Mouse (Mus musculus) lung, embryonic 16.5 days (tissue): ENCODE data around the gene Troap. TPM values are rescaled to one million over a fixed set of nuclear protein-coding genes. Genes with fewer than 3 reads are reported as not detected.
A peak's percentile ranks its signal among the peaks of the same experiment; 100 is the strongest.

ENCODE experiments used
- ATAC-seq: fragments of 200-750 bp; cut with Nextera tagmentation; 2 replicates; pipeline ENCODE4 v1.8.0; 2017; ENCODE audit warnings: low read depth, mild to moderate bottlenecking, moderate library complexity
- H3K27ac ChIP-seq: fragments of 300-500 bp; sonication (generic); 2 replicates; pipeline ENCODE4 v1.5.1; 2014; ENCODE audit warnings: mild to moderate bottlenecking, control low read depth, low read length
- H3K27me3 ChIP-seq: fragments of 300-500 bp; sonication (generic); 2 replicates; pipeline ENCODE4 v1.6.1; 2014; ENCODE audit warnings: low read depth, low read length, mixed read lengths; ENCODE audit not compliant: control insufficient read depth, insufficient read depth
- H3K36me3 ChIP-seq: fragments of 300-500 bp; sonication (generic); 2 replicates; pipeline ENCODE4 v1.6.1; 2014; ENCODE audit warnings: low read length; ENCODE audit not compliant: control insufficient read depth, insufficient read depth
- H3K4me1 ChIP-seq: fragments of 300-500 bp; sonication (generic); replicated peaks from 2 replicates; pipeline ENCODE4 v1.6.1; 2014; ENCODE audit warnings: low read length, mixed read lengths; ENCODE audit not compliant: control insufficient read depth, insufficient read depth
- H3K4me2 ChIP-seq: fragments of 300-500 bp; sonication (generic); 2 replicates; pipeline ENCODE4 v1.6.1; 2014; ENCODE audit warnings: low read depth, low read length, control low read depth
- H3K4me3 ChIP-seq: fragments of 300-500 bp; sonication (generic); 2 replicates; pipeline ENCODE4 v1.5.1; 2014; ENCODE audit warnings: mild to moderate bottlenecking, low read length, control low read depth
- H3K9ac ChIP-seq: fragments of 300-500 bp; sonication (generic); 2 replicates; pipeline ENCODE4 v1.6.1; 2014; ENCODE audit warnings: low read length, control low read depth
- H3K9me3 ChIP-seq: fragments of 300-500 bp; sonication (generic); 2 replicates; pipeline ENCODE4 v1.6.1; 2016; ENCODE audit warnings: low read length; ENCODE audit not compliant: control insufficient read depth
- WGBS: fragments of 180-500 bp; shearing (Covaris S2); extraction: QIAGEN DNeasy Blood & Tissue Kit; methylation state at CpG from one replicate; pipeline ENCODE4 v1.1.7; 2014; 5-methylcytosine and 5-hydroxymethylcytosine counted together
- polyA plus RNA-seq: library from polyadenylated mRNA; unstranded; fragments of >200 nt; fragmentation: Nextera tagmentation; extraction: Ambion mirVana; gene quantifications from 2 replicates; pipeline ENCODE4 v1.2.1, GENCODE M21; 2015

Troap gene
- polyA plus RNA-seq, 1 experiment from 2014 or later, result 39.5 TPM

- Histone ChIP-seq H3K4me1 (peaks cover 26% of the 10 kb centered on the region), H3K27ac (no peak overlapping the region), H3K9me3 (no peaks in the 10 kb centered on the region), H3K9ac (no peak overlapping the region), H3K36me3 (no peaks in the 10 kb centered on the region), H3K4me3 (no peak overlapping the region), H3K4me2 (no peak overlapping the region), H3K27me3 (peaks cover 45% of the 10 kb centered on the region)
- 44% methylated on average over 3 of the region's 3 CpGs for WGBS
- ATAC-seq, result no peak
Measured at GRCm38 (mm10) chr15:99099984-99100383, 25.6 kb downstream of the Troap start.

DNA sequence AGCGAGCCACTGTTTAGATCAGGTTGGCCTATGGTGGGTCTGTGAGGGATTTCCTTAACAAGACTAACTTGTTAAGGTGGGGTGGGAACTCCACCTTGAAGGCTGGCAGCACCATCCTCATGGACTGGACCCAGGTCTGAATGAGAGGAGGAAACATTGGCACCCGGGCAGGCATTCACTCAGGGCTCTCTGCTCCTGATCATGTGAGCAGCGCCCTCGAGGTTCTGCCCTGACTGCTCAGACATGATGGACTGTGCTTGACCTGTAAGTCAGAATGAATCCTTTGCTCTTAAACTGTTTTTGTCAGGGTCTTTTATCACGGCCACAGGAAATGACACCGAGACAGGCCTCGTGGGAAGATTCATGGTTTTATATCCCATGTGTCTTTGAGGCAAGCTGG, 30.9 kb downstream of the Troap start:
- Histone ChIP-seq H3K27ac (no peak overlapping the region), H3K4me2 (no peak overlapping the region), H3K4me3 (no peak overlapping the region), H3K9ac (no peak overlapping the region), H3K27me3 (no peaks in the 10 kb centered on the region), H3K9me3 (no peaks in the 10 kb centered on the region), H3K36me3 (no peaks in the 10 kb centered on the region), H3K4me1 (no peaks in the 10 kb centered on the region)
- WGBS, result 45% methylated on average over 7 of the region's 7 CpGs
- no peak for ATAC-seq

DNA sequence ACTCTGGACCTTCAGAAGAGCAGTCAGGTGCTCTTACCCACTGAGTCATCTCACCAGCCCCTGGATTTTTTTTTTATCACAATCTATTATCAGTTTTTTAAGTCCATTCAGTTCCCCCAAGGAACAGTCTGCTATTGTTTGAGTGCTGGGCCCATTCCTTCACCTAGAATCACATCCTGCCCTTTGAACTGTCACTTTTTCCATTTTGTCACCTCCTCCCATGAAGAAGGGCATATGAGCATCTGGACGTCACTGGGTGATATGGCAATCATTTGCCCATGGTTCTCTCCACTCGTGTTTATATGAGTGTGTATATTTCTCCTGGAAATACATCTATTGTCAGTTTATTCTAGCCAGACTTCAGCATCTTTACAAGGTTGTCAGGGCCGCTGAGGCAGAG, 33.5 kb downstream of the Troap start:
- ATAC-seq, result no peak
- WGBS, result 66% methylated on average over 3 of the region's 3 CpGs

GRCm38 (mm10) chr15:99111139-99111538, 36.8 kb downstream of the Troap start:
- 79% methylated on average over 3 of the region's 3 CpGs for WGBS
- no peak overlapping the region for H3K9ac ChIP-seq
- 0 out of 2 replicates have a peak, but pooled peaks cover 3% of the 10 kb centered on the region for H3K4me1 ChIP-seq

More for the DNA sequence above, 33.5 kb downstream of the Troap start:
- H3K27ac ChIP-seq, result no peak overlapping the region
- no peaks in the 10 kb centered on the region for H3K36me3 ChIP-seq
- no peaks in the 10 kb centered on the region for H3K4me1 ChIP-seq
- no peak overlapping the region for H3K4me2 ChIP-seq
- no peak overlapping the region for H3K9ac ChIP-seq
- H3K27me3 ChIP-seq, result no peaks in the 10 kb centered on the region
- H3K4me3 ChIP-seq, result no peak overlapping the region
- H3K9me3 ChIP-seq, result no peaks in the 10 kb centered on the region

GRCm38 (mm10) chr15:99111809-99112208, 37.4 kb downstream of the Troap start:
- no peaks in the 10 kb centered on the region for H3K36me3 ChIP-seq
- H3K27me3 ChIP-seq, result no peaks in the 10 kb centered on the region
- no peak overlapping the region for H3K27ac ChIP-seq
- H3K4me3 ChIP-seq, result no peak overlapping the region
- no peak overlapping the region for H3K4me2 ChIP-seq
- WGBS, result 54% methylated on average over 4 of the region's 4 CpGs
- 0 out of 2 replicates have a peak, but pooled peaks cover 3% of the 10 kb centered on the region for H3K4me1 ChIP-seq
- no peak for ATAC-seq
- H3K9me3 ChIP-seq, result no peaks in the 10 kb centered on the region
- H3K9ac ChIP-seq, result no peak overlapping the region

More at GRCm38 (mm10) chr15:99111139-99111538, 36.8 kb downstream of the Troap start:
- no peak for ATAC-seq
- H3K27ac ChIP-seq, result no peak overlapping the region
- no peaks in the 10 kb centered on the region for H3K27me3 ChIP-seq
- H3K4me3 ChIP-seq, result no peak overlapping the region
- H3K36me3 ChIP-seq, result no peaks in the 10 kb centered on the region
- H3K4me2 ChIP-seq, result no peak overlapping the region
- H3K9me3 ChIP-seq, result no peaks in the 10 kb centered on the region

DNA sequence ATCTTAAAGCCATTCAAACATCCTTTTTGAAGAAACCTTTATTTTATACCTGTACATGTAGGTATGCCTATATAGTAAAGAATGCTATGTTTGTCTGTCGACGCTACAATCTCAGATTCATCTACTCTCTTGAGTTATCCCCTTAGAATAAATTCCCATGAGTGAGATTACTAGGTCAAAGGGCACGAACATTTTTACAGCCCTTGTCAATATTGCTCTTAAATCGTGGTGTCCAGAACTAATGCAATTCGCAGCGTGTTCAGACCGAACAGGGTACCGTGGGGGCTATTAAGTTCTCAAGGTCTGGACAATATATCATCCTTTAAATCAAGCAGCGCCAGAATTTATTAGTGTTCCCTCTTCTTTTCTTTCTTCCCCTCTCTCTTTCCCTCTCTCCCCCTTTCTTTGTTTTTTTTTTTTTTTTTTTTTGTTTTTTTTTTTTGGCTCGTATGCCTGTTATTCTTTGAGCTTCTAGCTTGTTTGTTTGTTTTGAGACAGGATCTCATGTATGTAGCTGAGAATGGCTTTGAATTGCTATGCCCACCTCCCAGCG, 38.5 kb downstream of the Troap start:
- ATAC-seq, result no peak
- Histone ChIP-seq H3K4me2 (peak overlapping the region; percentile 18; the same call in 1 of the 2 replicates), H3K36me3 (no peaks in the 10 kb centered on the region), H3K4me1 (0 out of 2 replicates have a peak, but pooled peaks cover 3% of the 10 kb centered on the region), H3K27me3 (no peaks in the 10 kb centered on the region), H3K4me3 (no peak overlapping the region), H3K27ac (no peak overlapping the region), H3K9ac (no peak overlapping the region), H3K9me3 (no peaks in the 10 kb centered on the region)
- 61% methylated on average over 11 of the region's 11 CpGs for whole genome bisulfite sequencing

DNA sequence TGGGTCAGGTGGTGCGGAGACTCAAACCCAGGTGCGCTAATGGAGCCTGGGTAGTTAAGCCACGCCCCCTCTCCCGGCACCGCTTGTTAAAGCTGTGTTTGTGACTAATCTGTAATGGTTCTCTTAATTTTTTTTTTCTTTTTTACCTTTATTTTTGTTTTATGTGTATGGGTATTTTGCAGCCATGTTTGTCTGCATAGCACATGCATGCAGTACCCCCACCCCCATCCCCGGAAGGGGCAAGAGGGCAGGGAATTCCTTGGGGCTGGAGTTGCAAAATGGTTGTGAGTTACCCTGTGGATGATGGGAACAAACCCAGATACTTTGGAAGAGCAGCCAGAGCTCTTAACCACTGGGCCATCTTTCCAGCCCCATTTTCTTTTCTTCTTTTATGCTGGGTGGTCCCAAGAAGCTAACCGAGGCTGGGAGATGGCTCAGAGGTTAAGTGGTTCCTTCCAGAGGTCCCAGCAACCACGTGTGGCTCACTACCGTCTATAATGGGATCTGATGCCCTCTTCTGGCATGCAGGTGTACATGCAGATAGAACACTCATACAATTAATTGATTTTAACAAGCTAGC, 39.1 kb downstream of the Troap start:
- WGBS, result 6% methylated on average over 9 of the region's 9 CpGs
- no peak overlapping the region for H3K9ac ChIP-seq
- H3K9me3 ChIP-seq, result no peaks in the 10 kb centered on the region
- H3K36me3 ChIP-seq, result no peaks in the 10 kb centered on the region
- 0 out of 2 replicates have a peak, but pooled peaks cover 3% of the 10 kb centered on the region for H3K4me1 ChIP-seq
- H3K4me2 ChIP-seq, result peak overlapping the region; percentile 18; the same call in 1 of the 2 replicates
- H3K4me3 ChIP-seq, result no peak overlapping the region
- H3K27ac ChIP-seq, result no peak overlapping the region
- no peaks in the 10 kb centered on the region for H3K27me3 ChIP-seq
- ATAC-seq, result peak; percentile 54; the same call in 1 of the 2 replicates

GRCm38 (mm10) chr15:99114312-99115064, 40.1 kb downstream of the Troap start:
- no peak overlapping the region for H3K9ac ChIP-seq
- WGBS, result 45% methylated on average over 14 of the region's 14 CpGs
- no peak overlapping the region for H3K27ac ChIP-seq
- H3K4me3 ChIP-seq, result no peak overlapping the region
- 0 out of 2 replicates have a peak, but pooled peaks cover 3% of the 10 kb centered on the region for H3K4me1 ChIP-seq
- ATAC-seq, result no peak
- H3K36me3 ChIP-seq, result no peaks in the 10 kb centered on the region
- no peak overlapping the region for H3K4me2 ChIP-seq
- no peaks in the 10 kb centered on the region for H3K27me3 ChIP-seq
- H3K9me3 ChIP-seq, result no peaks in the 10 kb centered on the region

GRCm38 (mm10) chr15:99115065-99115423, 40.7 kb downstream of the Troap start:
- 0 out of 2 replicates have a peak, but pooled peaks cover 3% of the 10 kb centered on the region for H3K4me1 ChIP-seq
- no peaks in the 10 kb centered on the region for H3K27me3 ChIP-seq
- ATAC-seq, result no peak
- 73% methylated on average over 7 of the region's 7 CpGs for WGBS
- no peak overlapping the region for H3K27ac ChIP-seq
- H3K4me2 ChIP-seq, result no peak overlapping the region
- no peaks in the 10 kb centered on the region for H3K9me3 ChIP-seq
- H3K36me3 ChIP-seq, result no peaks in the 10 kb centered on the region
- no peak overlapping the region for H3K9ac ChIP-seq
- H3K4me3 ChIP-seq, result no peak overlapping the region
